Mouse (Mus musculus): ENCODE measurements around the gene Cdh23. TPM values are rescaled to one million over a fixed set of nuclear protein-coding genes. Genes with fewer than 3 reads are reported as not detected.

Gene Cdh23
- polyA plus RNA-seq, 1 experiment from 2014 or later, result 2.7 TPM

- no peak overlapping the region for H3K4me3 ChIP-seq (replicated peaks; ENCODE audit: low read length)
- peak; percentile 94 for ATAC-seq
- H3K36me3 ChIP-seq (ENCODE audit: control insufficient read depth, insufficient read depth), result no peaks in the 10 kb centered on the region
- no peak overlapping the region for H3K4me2 ChIP-seq (ENCODE audit: low read length)
- peak overlapping the region; percentile 76 for H3K27ac ChIP-seq (ENCODE audit: low read length)
- H3K9me3 ChIP-seq (ENCODE audit: control insufficient read depth, low read length), result no peaks in the 10 kb centered on the region
- WGBS, result 12% methylated on average over 3 of the region's 3 CpGs
- H3K4me1 ChIP-seq (replicated peaks; ENCODE audit: control insufficient read depth, insufficient read depth, low read length), result peaks cover 11% of the 10 kb centered on the region
- no peaks in the 10 kb centered on the region for H3K27me3 ChIP-seq (replicated peaks; ENCODE audit: control insufficient read depth, insufficient read depth, low read length)
- H3K9ac ChIP-seq (replicated peaks; ENCODE audit: low read depth, low read length), result 0 out of 2 replicates have a peak overlapping the region, but pooled peaks have one; percentile 29
These were observed 433.9 kb downstream of the Cdh23 start for GRCm38 (mm10) chr10:60262386-60262785.

DNA sequence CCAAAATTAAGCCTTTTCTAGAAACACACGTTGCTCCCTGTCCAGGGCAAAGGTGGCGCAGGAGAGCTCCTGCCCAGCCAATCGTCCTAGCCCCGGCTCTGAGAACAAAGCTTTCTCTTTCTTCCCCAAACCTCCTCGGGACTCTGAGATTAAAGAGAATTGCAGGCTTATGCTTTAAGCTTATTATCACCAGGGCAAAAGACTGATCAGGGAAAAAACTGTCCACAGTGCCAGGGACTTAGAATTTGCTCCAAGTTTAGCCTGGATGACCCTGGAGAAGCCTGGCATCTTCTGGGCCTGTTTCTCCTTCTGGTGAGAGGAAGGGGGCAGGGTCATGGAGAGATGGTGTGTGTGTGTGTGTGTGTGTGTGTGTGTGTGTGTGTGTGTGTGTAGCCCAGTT is 434.8 kb downstream of the Cdh23 start:
- no peaks in the 10 kb centered on the region for H3K27me3 ChIP-seq (replicated peaks; ENCODE audit: control insufficient read depth, insufficient read depth, low read length)
- no peak overlapping the region for H3K4me2 ChIP-seq (ENCODE audit: low read length)
- no peak for ATAC-seq
- WGBS, result 27% methylated on average over 5 of the region's 5 CpGs
- H3K4me3 ChIP-seq (replicated peaks; ENCODE audit: low read length), result no peak overlapping the region
- no peaks in the 10 kb centered on the region for H3K36me3 ChIP-seq (ENCODE audit: control insufficient read depth, insufficient read depth)
- no peak overlapping the region for H3K27ac ChIP-seq (ENCODE audit: low read length)
- no peaks in the 10 kb centered on the region for H3K9me3 ChIP-seq (ENCODE audit: control insufficient read depth, low read length)
- H3K9ac ChIP-seq (replicated peaks; ENCODE audit: low read depth, low read length), result no peak overlapping the region
- peaks cover 11% of the 10 kb centered on the region for H3K4me1 ChIP-seq (replicated peaks; ENCODE audit: control insufficient read depth, insufficient read depth, low read length)

- no peak overlapping the region for H3K4me2 ChIP-seq (ENCODE audit: low read length)
- H3K9me3 ChIP-seq (ENCODE audit: control insufficient read depth, low read length), result no peaks in the 10 kb centered on the region
- H3K4me1 ChIP-seq (replicated peaks; ENCODE audit: control insufficient read depth, insufficient read depth, low read length), result peaks cover 11% of the 10 kb centered on the region
- no peak for ATAC-seq
- no peak overlapping the region for H3K27ac ChIP-seq (ENCODE audit: low read length)
- WGBS, result 86% methylated on average over 5 of the region's 5 CpGs
- H3K36me3 ChIP-seq (ENCODE audit: control insufficient read depth, insufficient read depth), result no peaks in the 10 kb centered on the region
- H3K9ac ChIP-seq (replicated peaks; ENCODE audit: low read depth, low read length), result no peak overlapping the region
- no peaks in the 10 kb centered on the region for H3K27me3 ChIP-seq (replicated peaks; ENCODE audit: control insufficient read depth, insufficient read depth, low read length)
- H3K4me3 ChIP-seq (replicated peaks; ENCODE audit: low read length), result no peak overlapping the region
These were observed 435.6 kb downstream of the Cdh23 start for GRCm38 (mm10) chr10:60260557-60261294.

DNA sequence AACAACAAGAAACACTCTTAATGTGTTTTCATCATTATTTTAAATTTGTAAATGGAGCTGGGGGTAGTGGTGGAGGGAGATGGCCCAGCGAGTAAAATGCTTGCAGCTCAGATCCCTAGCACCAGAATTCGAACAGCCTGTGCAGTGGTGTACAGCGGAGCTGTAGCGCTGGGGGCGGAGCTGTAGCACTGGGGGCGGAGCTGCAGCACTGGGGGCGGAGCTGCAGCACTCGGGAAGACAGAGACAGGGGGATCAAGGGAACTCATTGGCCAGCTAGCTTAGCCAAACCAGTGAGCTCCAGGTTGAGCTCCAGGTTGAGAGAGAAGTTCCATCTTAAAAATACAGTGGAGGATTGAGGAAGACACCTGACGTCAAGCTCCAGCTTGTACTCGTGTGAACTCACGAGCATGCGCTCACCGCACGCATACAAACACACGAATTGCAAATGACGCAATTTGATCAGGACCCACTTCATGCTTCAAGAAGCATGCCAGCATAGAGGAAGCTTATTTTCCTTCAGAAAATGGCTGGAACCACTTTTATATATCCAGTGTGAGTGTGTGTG is 438.9 kb downstream of the Cdh23 start:
- H3K9ac ChIP-seq (replicated peaks; ENCODE audit: low read depth, low read length), result no peak overlapping the region
- ATAC-seq, result no peak
- WGBS, result 49% methylated on average over 16 of the region's 16 CpGs
- H3K27me3 ChIP-seq (replicated peaks; ENCODE audit: control insufficient read depth, insufficient read depth, low read length), result no peaks in the 10 kb centered on the region
- no peak overlapping the region for H3K27ac ChIP-seq (ENCODE audit: low read length)
- no peak overlapping the region for H3K4me2 ChIP-seq (ENCODE audit: low read length)
- H3K9me3 ChIP-seq (ENCODE audit: control insufficient read depth, low read length), result no peaks in the 10 kb centered on the region
- H3K4me3 ChIP-seq (replicated peaks; ENCODE audit: low read length), result no peak overlapping the region
- peaks cover 4% of the 10 kb centered on the region for H3K4me1 ChIP-seq (replicated peaks; ENCODE audit: control insufficient read depth, insufficient read depth, low read length)
- no peaks in the 10 kb centered on the region for H3K36me3 ChIP-seq (ENCODE audit: control insufficient read depth, insufficient read depth)

DNA sequence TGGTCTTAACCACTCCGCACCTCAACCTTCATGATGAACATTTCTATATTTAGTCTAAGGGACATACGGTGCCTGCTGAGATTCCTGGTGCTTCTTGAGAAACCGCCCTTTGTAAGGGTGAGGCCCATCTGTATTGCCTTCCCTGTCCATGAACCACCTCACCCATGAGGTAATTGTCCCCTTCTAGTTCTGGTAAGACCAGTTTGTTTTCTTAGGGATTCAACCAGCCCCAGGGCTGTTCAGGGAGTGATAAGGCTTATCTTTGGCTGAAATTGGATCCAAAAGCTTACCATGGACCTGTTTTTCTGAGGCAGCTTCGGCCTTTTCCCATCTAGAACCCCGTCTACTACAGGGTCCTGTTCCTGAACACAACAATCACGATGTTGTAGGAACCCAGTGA is 440.2 kb downstream of the Cdh23 start:
- Histone ChIP-seq H3K9me3 (ENCODE audit: control insufficient read depth, low read length) (no peaks in the 10 kb centered on the region), H3K4me2 (ENCODE audit: low read length) (no peak overlapping the region), H3K27me3 (replicated peaks; ENCODE audit: control insufficient read depth, insufficient read depth, low read length) (no peaks in the 10 kb centered on the region), H3K9ac (replicated peaks; ENCODE audit: low read depth, low read length) (no peak overlapping the region), H3K36me3 (ENCODE audit: control insufficient read depth, insufficient read depth) (no peaks in the 10 kb centered on the region), H3K27ac (ENCODE audit: low read length) (no peak overlapping the region), H3K4me1 (replicated peaks; ENCODE audit: control insufficient read depth, insufficient read depth, low read length) (no peaks in the 10 kb centered on the region), H3K4me3 (replicated peaks; ENCODE audit: low read length) (no peak overlapping the region)
- 94% methylated on average over 6 of the region's 6 CpGs for WGBS
- no peak for ATAC-seq

Other genes with a start within 250 kb of the Cdh23 start
- gene Slc29a3, start 56.3 kb upstream of the Cdh23 start, polyA plus RNA-seq (2015; fragmentation: Nextera tagmentation; extraction: Ambion mirVana), result 13.0 and 13.4 TPM in 2 replicates
- 2.2 and 2.6 TPM in 2 replicates for gene Unc5b, start 135.1 kb upstream of the Cdh23 start, polyA plus RNA-seq (2015; fragmentation: Nextera tagmentation; extraction: Ambion mirVana)